Mouse (Mus musculus): ENCODE results near the gene Gdf9.
A peak's percentile ranks its signal among the peaks of the same experiment; 100 is the strongest.
"Not testable (repeated sequence)": the region's sequence is repeated elsewhere in the genome, so short reads cannot be mapped to it uniquely, and the experiment has no call there.

The Gdf9 gene

GRCm38 (mm10) chr11:53430670-53431346 lies at the start of gene Gdf9, which contains the start of gene Uqcrq:
Gene Gdf9, plus strand, starts transcription at chr11:53431023.
Gene Uqcrq, minus strand, starts transcription at chr11:53430831.
- peak; percentile 100 for DNase-seq (ENCODE audit: low read depth, low spot score)

- no peak for DNase-seq (ENCODE audit: low read depth, low spot score)
Observed at GRCm38 (mm10) chr11:53383758-53384428, 46.9 kb upstream of the Gdf9 start.

GRCm38 (mm10) chr11:53393856-53394255 lies 37.0 kb upstream of the Gdf9 start:
- no peak for DNase-seq (ENCODE audit: low read depth, low spot score)

- no peak for DNase-seq (ENCODE audit: low read depth, low spot score)
Observed at GRCm38 (mm10) chr11:53403638-53404037, 27.2 kb upstream of the Gdf9 start.

GRCm38 (mm10) chr11:53411738-53412137 lies 19.1 kb upstream of the Gdf9 start:
- DNase-seq (ENCODE audit: low read depth, low spot score): peak; percentile 72

GRCm38 (mm10) chr11:53413871-53414270 lies 17.0 kb upstream of the Gdf9 start:
- no peak for DNase-seq (ENCODE audit: low read depth, low spot score)

- no peak for DNase-seq (ENCODE audit: low read depth, low spot score)
Observed at GRCm38 (mm10) chr11:53418048-53418447, 12.8 kb upstream of the Gdf9 start.

GRCm38 (mm10) chr11:53423036-53423435 lies 7.8 kb upstream of the Gdf9 start, which contains the start of gene Leap2:
Gene Leap2, minus strand, starts transcription at chr11:53423170.
- DNase-seq (ENCODE audit: low read depth, low spot score): no peak

- DNase-seq (ENCODE audit: low read depth, low spot score): peak; percentile 29
Observed at GRCm38 (mm10) chr11:53424826-53425225, 6.0 kb upstream of the Gdf9 start.

- DNase-seq (ENCODE audit: low read depth, low spot score): peak; percentile 65
Observed at GRCm38 (mm10) chr11:53425251-53425650, 5.6 kb upstream of the Gdf9 start.

- DNase-seq (ENCODE audit: low read depth, low spot score): peak; percentile 39
Observed at GRCm38 (mm10) chr11:53425711-53426255, 5.0 kb upstream of the Gdf9 start.

GRCm38 (mm10) chr11:53426914-53427313 lies 3.9 kb upstream of the Gdf9 start:
- DNase-seq (ENCODE audit: low read depth, low spot score): not testable (repeated sequence)

- no peak for DNase-seq (ENCODE audit: low read depth, low spot score)
Observed at GRCm38 (mm10) chr11:53427993-53428715, 2.7 kb upstream of the Gdf9 start.

GRCm38 (mm10) chr11:53428716-53429057 lies 2.1 kb upstream of the Gdf9 start:
- no peak for DNase-seq (ENCODE audit: low read depth, low spot score)

GRCm38 (mm10) chr11:53429182-53429581 lies 1.6 kb upstream of the Gdf9 start:
- DNase-seq (ENCODE audit: low read depth, low spot score): no peak

- no peak for DNase-seq (ENCODE audit: low read depth, low spot score)
Observed at GRCm38 (mm10) chr11:53430300-53430669, 538 bp upstream of the Gdf9 start.

GRCm38 (mm10) chr11:53431347-53432056 lies 679 bp downstream of the Gdf9 start:
- DNase-seq (ENCODE audit: low read depth, low spot score): peak; percentile 27

GRCm38 (mm10) chr11:53433057-53433456 lies 2.2 kb downstream of the Gdf9 start:
- no peak for DNase-seq (ENCODE audit: low read depth, low spot score)

GRCm38 (mm10) chr11:53435504-53435903 lies 4.7 kb downstream of the Gdf9 start:
- DNase-seq (ENCODE audit: low read depth, low spot score): no peak

- no peak for DNase-seq (ENCODE audit: low read depth, low spot score)
Observed at GRCm38 (mm10) chr11:53436338-53436737, 5.5 kb downstream of the Gdf9 start.

GRCm38 (mm10) chr11:53441921-53442320 lies 11.1 kb downstream of the Gdf9 start:
- no peak for DNase-seq (ENCODE audit: low read depth, low spot score)

- no peak for DNase-seq (ENCODE audit: low read depth, low spot score)
Observed at GRCm38 (mm10) chr11:53443861-53444260, 13.0 kb downstream of the Gdf9 start.

Data from brain, adult 2 months (tissue).